Mouse (Mus musculus) neutrophil, adult 65 days (primary cell): ENCODE results near the gene Znhit2. TPM values are rescaled to one million over a fixed set of nuclear protein-coding genes. Genes with fewer than 3 reads are reported as not detected.

Experiments used
- total RNA-seq: library from RNA; stranded (reverse); gene quantifications from 2 replicates; pipeline ENCODE4 v1.2.4, GENCODE M21; 2023

Gene Znhit2
- 7.4 and 16.4 TPM in 2 replicates for total RNA-seq

DNA sequence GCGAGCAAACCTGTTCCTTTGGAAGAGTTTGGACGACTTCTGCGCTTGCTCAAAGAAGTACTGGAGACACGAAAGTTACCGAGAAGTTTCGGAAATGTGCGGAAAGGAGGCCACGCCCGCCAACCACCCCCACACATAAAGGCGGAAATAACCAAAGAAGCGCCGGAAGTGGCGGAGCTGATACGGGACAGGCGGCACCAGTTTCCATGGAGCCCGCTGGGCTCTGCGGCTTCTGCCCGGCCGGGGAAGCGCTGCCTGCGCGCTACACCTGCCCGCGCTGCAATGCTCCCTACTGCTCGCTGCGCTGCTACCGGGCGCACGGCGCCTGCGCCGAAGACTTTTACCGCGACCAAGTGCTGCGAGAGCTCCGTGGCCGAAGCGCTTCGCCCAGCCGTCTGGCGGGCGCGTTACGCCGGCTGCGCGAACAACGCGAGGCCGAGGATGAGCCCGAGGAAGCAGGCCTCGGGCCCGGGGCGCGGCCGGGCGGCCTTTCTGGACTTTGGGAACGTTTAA, at the start of gene Znhit2:
Znhit2 (plus strand) TSS at position 172 of the 513 bp plus-strand sequence.

DNA sequence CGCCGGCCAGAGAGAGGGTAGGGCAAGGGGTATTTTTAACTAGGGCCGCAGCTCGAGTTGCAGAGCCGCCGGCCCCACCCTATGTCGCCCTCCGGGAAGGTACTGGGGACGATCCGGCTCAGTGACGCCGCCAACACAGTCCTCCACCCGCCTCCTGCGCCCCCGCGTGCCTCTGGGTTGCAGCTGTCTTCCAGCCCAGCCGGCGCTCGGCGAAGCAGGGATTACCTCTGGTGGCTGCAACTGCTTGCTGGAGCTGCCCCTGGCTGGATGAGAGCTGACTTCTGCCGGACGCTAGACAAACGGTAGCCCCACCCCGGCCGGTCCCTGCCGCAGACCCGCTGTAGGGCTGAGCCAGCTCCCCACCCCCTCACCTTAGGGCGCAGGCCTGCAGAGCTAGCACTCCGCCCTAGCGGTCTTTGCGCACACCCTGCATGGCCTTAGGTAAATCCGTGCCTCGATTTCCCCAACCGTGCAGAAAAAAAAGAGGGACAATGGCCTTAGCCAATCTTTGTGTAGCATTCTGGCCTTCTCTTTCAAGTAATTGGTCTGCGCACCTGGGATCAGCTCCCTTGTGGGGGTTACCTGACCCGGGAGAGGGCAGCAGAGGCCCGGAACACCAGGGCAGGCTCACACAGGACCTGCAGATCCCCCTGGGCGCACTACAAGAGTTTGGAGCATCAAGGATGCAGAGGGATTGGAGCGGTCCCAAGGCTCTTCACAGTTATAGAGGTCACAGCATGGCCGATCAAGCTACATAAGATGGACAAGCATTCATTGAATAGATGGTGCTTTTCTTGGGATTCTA, 45.3 kb upstream of the Znhit2 start, which contains the start of gene Capn1:
Capn1 (minus strand) TSS at position 387 of the 805 bp plus-strand sequence.

DNA sequence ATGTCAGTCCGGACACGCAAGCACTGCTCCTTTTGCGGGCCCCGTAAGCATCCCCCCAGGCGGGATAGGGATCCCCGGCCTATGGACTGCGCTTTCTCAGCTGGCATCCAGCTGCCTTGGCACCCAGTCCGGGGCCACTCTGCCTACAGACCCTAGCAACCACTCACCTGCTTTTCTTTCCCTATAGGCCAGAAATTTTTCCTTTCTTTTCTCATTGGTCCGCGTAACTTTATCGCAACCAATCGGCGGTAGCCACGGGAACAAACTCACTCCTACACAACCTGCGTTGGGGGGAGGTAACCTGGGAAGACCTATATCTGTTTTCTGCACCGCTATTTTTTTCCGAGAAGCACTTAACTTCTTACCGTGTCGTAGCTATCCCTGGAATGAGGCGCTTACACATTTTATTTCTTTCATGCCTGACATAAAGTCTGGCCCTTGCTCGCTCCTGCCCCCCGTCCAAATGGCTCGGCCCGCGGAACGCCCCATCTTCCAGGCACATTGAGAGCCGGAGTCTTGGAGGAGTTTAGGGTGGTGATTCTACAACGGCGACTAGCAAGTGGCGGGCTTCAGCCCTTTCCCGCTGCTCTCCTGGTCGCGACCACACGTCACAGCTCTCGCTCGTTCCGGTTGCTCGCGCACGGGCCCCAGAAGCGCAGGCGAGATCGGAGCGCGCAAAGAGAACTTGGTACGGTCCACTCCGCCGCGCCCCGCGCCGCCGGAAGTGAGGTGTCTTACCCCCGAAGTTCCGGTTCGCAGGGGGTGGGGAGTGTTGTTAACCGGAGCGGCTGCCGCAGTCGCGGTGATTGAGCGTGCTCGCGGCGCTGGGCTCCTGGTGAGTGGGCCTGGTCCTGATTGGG, 14.5 kb upstream of the Znhit2 start, which contains the start of gene Syvn1:
Syvn1 (plus strand) TSS at position 283 of the 860 bp plus-strand sequence.

DNA sequence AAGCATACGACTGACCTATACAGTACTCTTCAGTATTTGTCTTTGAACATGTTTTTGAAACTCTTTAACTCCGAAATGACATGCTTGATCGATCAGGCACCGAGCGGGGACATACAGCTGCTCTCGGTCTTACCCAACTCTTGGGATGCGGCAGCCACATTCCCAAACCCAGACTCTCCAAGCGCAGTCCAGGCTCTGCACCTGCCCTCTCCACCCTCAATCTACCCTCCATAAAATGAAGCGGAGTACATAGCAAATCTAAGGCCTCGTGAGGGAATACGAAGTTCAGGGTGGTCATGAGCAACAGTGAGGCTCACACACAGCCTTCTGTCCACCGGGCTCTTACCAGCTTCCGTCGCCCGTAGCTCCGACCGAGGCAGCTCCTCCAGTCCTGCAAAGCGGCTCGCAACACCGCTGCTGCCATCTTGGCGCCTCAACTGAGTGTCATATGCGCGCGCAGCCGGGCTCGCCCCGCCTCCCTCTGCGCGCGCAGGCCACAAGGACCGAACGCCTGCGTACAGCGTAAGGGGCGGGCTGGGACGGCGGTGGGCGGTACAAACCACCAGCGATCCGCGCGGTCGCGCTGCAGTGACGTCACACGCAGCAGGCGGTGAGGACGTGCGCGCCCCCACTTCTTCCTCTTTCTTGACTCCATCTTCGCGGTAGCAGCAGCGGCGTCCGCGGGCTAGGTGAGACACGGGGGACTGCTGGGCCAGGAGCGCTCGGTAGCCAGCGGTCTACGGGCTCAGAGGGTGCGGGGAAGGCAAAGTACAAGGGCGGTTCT, 3.5 kb upstream of the Znhit2 start, which contains the start of the genes Mrpl49 and Fau:
Mrpl49 (minus strand) TSS at position 473 of the 784 bp plus-strand sequence.
Fau (plus strand) TSS at position 532 of the 784 bp plus-strand sequence.

DNA sequence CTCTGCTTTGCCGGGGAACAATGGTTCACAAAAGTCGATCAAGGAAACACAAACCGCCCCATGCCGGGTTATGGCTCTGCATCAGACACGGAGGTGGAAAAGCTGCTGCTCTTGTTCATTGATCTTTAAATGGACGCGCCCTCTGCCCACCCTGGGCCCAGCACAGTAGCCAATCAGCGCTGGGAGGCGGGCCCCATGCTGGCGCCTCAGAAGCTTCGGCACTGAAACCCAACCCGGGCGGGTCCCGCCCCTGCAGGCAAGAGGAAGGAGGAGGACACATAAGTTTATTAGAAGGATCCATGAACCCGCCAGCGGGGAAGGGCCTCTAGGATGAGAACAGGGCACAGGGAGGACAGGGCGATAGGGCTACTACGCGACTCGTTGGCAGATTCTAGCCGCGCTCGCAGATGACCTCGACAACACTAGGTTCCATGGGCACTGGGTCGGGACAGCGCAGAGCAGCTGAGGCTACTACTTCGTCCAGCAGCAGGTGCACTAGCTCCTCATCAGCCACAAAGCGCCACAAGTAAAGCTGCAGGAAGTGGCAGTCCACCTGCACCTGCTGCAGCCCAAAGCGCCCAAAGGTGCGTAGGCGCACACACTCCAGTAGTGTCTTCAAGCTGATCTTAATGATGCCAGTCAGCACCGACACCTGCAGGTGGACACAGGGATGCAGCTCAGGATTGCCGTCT, 6.9 kb downstream of the Znhit2 start, which contains the start of gene Tm7sf2:
Tm7sf2 (minus strand) TSS at position 650 of the 692 bp plus-strand sequence.

DNA sequence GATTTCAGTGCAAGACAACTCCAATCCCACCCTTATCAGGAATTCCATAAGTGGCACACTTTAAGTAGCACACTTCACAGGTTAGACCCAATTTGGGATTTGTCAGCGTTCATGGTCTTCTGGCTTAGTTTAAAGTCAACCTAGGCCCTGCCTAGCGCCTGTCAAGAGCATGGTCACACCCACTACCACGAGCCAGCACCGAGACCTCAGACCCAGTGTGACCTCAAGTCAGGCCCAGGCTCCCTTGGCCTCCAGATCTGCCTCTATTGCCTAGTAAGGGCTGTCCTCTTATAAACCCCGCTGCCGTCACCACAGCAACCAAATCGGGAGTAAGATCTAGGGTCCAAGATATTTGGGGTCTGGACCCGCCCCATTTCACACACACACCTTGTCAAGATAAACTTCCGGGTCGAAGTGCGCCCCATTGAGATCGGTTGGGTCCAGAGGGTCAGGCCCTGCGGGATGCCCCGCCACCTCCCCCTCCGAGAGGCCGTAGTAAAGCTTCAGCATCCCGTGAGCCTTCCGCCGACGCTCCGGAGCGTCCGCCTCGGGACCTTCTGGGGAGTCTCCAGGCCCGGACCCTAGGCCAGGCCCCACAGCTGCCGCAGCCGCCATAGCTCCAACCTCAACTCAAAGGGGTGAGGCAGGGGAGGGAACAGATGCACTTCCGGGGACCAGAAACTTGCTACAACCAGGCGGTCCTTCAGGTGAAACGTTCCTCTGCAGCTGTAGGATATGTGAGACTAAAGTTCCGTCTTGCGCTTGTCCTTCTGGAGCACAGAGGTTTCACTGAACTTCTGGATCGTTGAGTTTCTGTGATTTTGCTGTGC, 15.8 kb downstream of the Znhit2 start, which contains the start of gene Vps51:
Vps51 (minus strand) TSS at position 668 of the 830 bp plus-strand sequence.

DNA sequence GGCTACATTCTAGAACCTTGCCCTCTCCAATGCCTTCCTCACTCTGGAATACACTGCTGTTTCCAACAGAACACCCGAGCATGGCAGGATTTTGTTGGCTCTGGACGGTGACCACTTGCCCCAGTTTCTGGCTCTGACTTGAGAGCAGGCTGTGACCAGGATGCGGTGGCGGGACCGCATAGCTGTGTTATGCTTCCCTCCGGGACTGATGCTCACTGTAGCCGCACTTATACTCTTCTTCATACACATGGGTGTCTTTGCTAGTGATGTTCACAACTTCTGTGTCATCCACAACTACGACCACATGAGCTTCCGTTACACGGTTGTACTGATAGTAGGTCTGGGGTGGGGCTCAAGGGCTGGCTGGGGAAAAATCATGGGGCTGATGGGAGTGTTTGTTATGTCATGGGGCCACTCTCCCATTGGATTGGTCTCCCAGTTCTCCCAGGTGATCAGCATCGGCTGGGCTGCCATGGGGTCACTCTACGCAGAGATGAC, 19.0 kb downstream of the Znhit2 start, which contains the start of gene Tmem262:
Tmem262 (plus strand) TSS at position 51 of the 498 bp plus-strand sequence.

DNA sequence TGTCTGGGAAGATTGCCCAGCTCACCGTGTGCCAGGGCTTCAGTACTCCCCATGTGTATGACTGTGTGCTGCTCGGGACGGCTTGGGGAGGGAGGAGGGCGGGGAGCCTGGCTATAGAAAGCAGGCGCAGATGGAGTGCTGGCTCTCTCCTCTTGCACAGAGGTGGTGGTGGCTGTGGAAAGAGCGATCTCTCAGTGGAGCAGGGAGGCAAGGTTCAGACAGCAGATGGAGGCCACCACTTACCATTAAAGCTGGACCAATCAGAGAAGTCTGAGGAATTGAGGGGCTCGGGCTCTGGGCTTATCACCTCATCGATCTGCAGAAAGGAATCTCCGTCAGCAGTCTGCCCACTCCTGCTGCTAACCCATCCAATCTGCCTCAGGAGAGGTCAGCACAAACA, 21.2 kb downstream of the Znhit2 start, which contains the start of gene Gm28374:
Gm28374 (minus strand) TSS at position 101 of the 400 bp plus-strand sequence.

DNA sequence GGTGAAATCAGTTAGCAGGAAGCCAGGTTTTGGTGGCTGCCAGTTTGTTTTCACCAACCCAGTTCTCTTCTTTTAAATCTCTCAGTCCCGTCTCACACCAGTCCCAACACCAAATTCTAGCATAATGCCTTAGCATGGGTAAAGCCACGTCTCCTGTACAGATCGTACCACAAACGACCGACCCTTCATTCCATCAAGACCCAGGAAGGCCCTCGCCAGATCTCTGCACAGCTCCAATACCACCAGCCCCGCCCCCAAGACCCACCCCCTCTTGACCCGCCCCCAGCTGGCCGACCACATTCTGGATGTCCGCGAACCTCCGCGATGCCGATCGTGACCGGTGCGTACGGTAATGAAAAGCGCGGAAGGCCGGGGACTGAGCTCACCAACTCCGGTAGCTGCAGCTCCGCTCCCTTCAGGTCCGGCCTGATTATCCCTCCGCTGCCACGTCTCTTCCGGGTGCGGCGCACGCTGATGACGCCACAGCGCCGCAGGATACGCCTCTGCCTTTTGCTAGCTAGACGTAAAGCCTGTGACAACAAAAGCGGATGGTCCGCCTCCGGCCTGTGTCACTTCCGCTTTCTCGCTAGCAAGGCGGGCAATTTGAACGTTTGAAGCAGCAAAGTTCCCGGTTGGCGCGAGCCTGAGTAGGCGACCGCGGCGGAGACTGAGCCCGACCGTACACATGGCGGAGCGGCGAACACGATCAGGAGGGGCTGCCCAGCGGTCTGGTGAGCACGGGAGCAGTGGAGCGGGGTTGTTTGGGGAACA, 23.7 kb downstream of the Znhit2 start, which contains the start of the genes Zfpl1 and Cdca5:
Zfpl1 (minus strand) TSS at position 479 of the 771 bp plus-strand sequence.
Cdca5 (plus strand) TSS at position 506 of the 771 bp plus-strand sequence.

DNA sequence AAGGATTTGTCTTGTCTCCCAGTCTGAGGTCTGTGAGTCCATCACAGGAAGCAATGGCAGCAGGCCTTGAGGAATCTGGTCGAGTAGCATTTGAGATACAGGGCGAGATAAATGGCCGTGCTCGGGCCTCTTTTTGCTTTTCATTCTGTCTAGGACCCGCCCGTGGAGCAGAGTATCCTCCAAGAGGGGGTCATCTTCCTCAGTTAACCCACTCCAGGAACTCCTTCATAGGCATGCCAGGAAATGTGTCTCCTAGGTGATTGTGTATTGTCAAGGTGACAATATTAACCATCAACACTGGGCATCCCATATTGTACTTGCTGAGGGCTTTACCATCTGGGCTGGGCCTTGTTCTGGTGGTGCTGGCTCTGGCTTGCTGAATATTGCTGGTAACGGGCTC, 33.1 kb downstream of the Znhit2 start, which contains the start of gene AC131692.1:
AC131692.1 (plus strand) TSS at position 301 of the 400 bp plus-strand sequence.

DNA sequence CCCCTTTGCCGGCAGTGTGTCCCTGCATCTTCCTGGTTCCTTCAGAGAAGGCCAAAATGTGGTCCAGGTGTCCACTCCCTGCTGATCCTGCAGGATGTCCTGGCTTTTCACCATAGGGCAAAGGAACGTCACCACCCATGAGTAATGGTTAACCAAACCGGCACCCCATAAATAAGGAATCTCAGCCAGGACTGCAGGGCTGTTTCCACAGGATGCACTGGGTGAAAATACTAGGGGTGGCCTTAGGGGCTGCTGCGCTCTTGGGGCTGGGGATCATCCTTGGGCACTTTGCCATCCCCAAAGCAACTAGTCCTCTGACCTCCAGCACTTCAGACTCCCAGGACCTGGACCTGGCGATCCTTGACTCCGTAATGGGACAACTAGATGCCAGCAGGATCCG, 44.6 kb downstream of the Znhit2 start, which contains the start of gene Naaladl1:
Naaladl1 (plus strand) TSS at position 197 of the 400 bp plus-strand sequence.

Other genes starting within 250 kb of the Znhit2 start
- gene Frmd8, start 185.9 kb upstream of the Znhit2 start, total RNA-seq, result 53.4 and 72.9 TPM in 2 replicates
- 45.7 and 49.6 TPM in 2 replicates for gene Slc25a45, start 183.4 kb upstream of the Znhit2 start, total RNA-seq
- 1.3 and 3.5 TPM in 2 replicates for gene Tigd3, start 167.0 kb upstream of the Znhit2 start, total RNA-seq
- gene Dpf2, start 148.2 kb upstream of the Znhit2 start, total RNA-seq, result 99.1 and 105 TPM in 2 replicates
- gene Cdc42ep2, start 136.4 kb upstream of the Znhit2 start, total RNA-seq, result 8.3 and 10.1 TPM in 2 replicates
- 24.1 and 28.7 TPM in 2 replicates for gene Pola2, start 97.0 kb upstream of the Znhit2 start, total RNA-seq
- gene Slc22a20, start 75.0 kb upstream of the Znhit2 start, total RNA-seq, result 2.7 and 3.2 TPM in 2 replicates
- 255 and 284 TPM in 2 replicates for gene Capn1, start 45.3 kb upstream of the Znhit2 start, total RNA-seq
- gene Syvn1, start 14.6 kb upstream of the Znhit2 start, total RNA-seq, result 59.6 and 66.3 TPM in 2 replicates
- 12.9 and 14.9 TPM in 2 replicates for gene Mrpl49, start 3.4 kb upstream of the Znhit2 start, total RNA-seq
- 1,270 and 1,374 TPM in 2 replicates for gene Fau, start 3.3 kb upstream of the Znhit2 start, total RNA-seq
- 5.3 and 7.3 TPM in 2 replicates for gene Tm7sf2, start 7.2 kb downstream of the Znhit2 start, total RNA-seq
- gene Vps51, start 16.0 kb downstream of the Znhit2 start, total RNA-seq, result 64.1 and 87.5 TPM in 2 replicates
- gene Tmem262, start 18.8 kb downstream of the Znhit2 start, total RNA-seq, result not detected in 2 replicates
- gene Gm28374, start 21.1 kb downstream of the Znhit2 start, total RNA-seq, result not detected in 2 replicates
- 43.5 and 45.7 TPM in 2 replicates for gene Zfpl1, start 23.8 kb downstream of the Znhit2 start, total RNA-seq
- 31.1 and 36.1 TPM in 2 replicates for gene Cdca5, start 23.8 kb downstream of the Znhit2 start, total RNA-seq
- gene AC131692.1, start 33.2 kb downstream of the Znhit2 start, total RNA-seq, result 1.8 and 2.3 TPM in 2 replicates
- gene Naaladl1, start 44.6 kb downstream of the Znhit2 start, total RNA-seq, result 0.25 and 0.66 TPM in 2 replicates
- 3.4 and 3.6 TPM in 2 replicates for gene Sac3d1, start 57.5 kb downstream of the Znhit2 start, total RNA-seq
- 14.9 and 15.0 TPM in 2 replicates for gene Snx15, start 67.1 kb downstream of the Znhit2 start, total RNA-seq
- not detected in 2 replicates for gene Batf2, start 79.8 kb downstream of the Znhit2 start, total RNA-seq
- gene Arl2, start 80.4 kb downstream of the Znhit2 start, total RNA-seq, result 7.5 and 9.2 TPM in 2 replicates
- not detected in 2 replicates for gene Majin, start 123.2 kb downstream of the Znhit2 start, total RNA-seq
- gene Gpha2, start 165.2 kb downstream of the Znhit2 start, total RNA-seq, result not detected in 2 replicates
- gene Ppp2r5b, start 174.7 kb downstream of the Znhit2 start, total RNA-seq, result 10.7 and 12.1 TPM in 2 replicates
- 358 and 488 TPM in 2 replicates for gene Atg2a, start 180.5 kb downstream of the Znhit2 start, total RNA-seq
- 324 and 384 TPM in 2 replicates for gene Ehd1, start 215.5 kb downstream of the Znhit2 start, total RNA-seq
- gene Cdc42bpg, start 245.3 kb downstream of the Znhit2 start, total RNA-seq, result 13.6 and 16.9 TPM in 2 replicates